Mouse (Mus musculus) kidney, postnatal 0 days (tissue): ENCODE measurements around the gene Rhcg. TPM values are rescaled to one million over a fixed set of nuclear protein-coding genes. Genes with fewer than 3 reads are reported as not detected.

Source experiments
- ATAC-seq: fragments of 200-750 bp; cut with Nextera tagmentation; replicated peaks from 2 replicates; pipeline ENCODE4 v1.8.0; 2017; ENCODE audit warnings: low read depth, moderate number of reproducible peaks, moderate TSS enrichment, moderate library complexity; ENCODE audit not compliant: low FRiP score
- DNase-seq: peaks from one replicate; pipeline ENCODE4 v3.0.0-alpha.2; 2016; ENCODE audit warnings: low spot score
- H3K27ac ChIP-seq: fragments of 300-500 bp; sonication (generic); 2 replicates; pipeline ENCODE4 v1.5.1; 2014; ENCODE audit warnings: mild to moderate bottlenecking
- H3K27me3 ChIP-seq: fragments of 300-500 bp; sonication (generic); 2 replicates; pipeline ENCODE4 v1.6.1; 2014; ENCODE audit warnings: low read length, mixed read lengths; ENCODE audit not compliant: insufficient read depth
- H3K36me3 ChIP-seq: fragments of 300-500 bp; sonication (generic); 2 replicates; pipeline ENCODE4 v1.6.1; 2014; ENCODE audit warnings: low read length, mixed read lengths; ENCODE audit not compliant: insufficient read depth
- H3K4me1 ChIP-seq: fragments of 300-500 bp; sonication (generic); replicated peaks from 2 replicates; pipeline ENCODE4 v1.6.1; 2014; ENCODE audit warnings: antibody characterized with exemption, low read length, mixed read lengths; ENCODE audit not compliant: insufficient read depth
- H3K4me2 ChIP-seq: fragments of 300-500 bp; sonication (generic); 2 replicates; pipeline ENCODE4 v1.6.1; 2014; ENCODE audit warnings: mild to moderate bottlenecking, low read length, moderate library complexity, mixed read lengths
- H3K4me3 ChIP-seq: fragments of 300-500 bp; sonication (generic); replicated peaks from 2 replicates; pipeline ENCODE4 v1.5.1; 2014; ENCODE audit warnings: low read depth, low read length
- H3K9ac ChIP-seq: fragments of 300-500 bp; sonication (generic); 2 replicates; pipeline ENCODE4 v1.6.1; 2014; ENCODE audit warnings: low read depth, low read length
- H3K9me3 ChIP-seq: fragments of 300-500 bp; sonication (generic); replicated peaks from 2 replicates; pipeline ENCODE4 v1.6.1; 2016; ENCODE audit warnings: low read length, inconsistent platforms, mixed read lengths
- CTCF ChIP-seq: IDR thresholded peaks from 2 replicates; pipeline ENCODE4 v1.5.1; 2016; ENCODE audit warnings: antibody characterized with exemption, low read depth, mild to moderate bottlenecking, moderate library complexity
- WGBS: fragments of 180-500 bp; shearing (Covaris S2); extraction: QIAGEN DNeasy Blood & Tissue Kit; methylation state at CpG from one replicate; pipeline ENCODE4 v1.1.7; 2014; 5-methylcytosine and 5-hydroxymethylcytosine counted together
- polyA plus RNA-seq: library from polyadenylated mRNA; unstranded; fragments of >200 nt; fragmentation: Nextera tagmentation; extraction: Ambion mirVana; gene quantifications from 2 replicates; pipeline ENCODE4 v1.2.1, GENCODE M21; 2015

Rhcg gene
- polyA plus RNA-seq = 117 and 135 TPM in 2 replicates

GRCm38 (mm10) chr7:79617418-79617817 is at the start of gene Rhcg:
Gene Rhcg (minus strand): TSS chr7:79617657.
- H3K27ac ChIP-seq = 0 out of 2 replicates have a peak within 1 kb of the TSS, but pooled peaks have one; percentile 13
- H3K4me3 ChIP-seq = peak within 1 kb of the TSS; percentile 26
- no peaks in the 10 kb centered on the region for H3K36me3 ChIP-seq
- no peak for TF ChIP-seq CTCF
- peak; percentile 32 for DNase-seq
- 7% methylated on average over 33 of the region's 33 CpGs for WGBS
- H3K9me3 ChIP-seq = no peaks in the 10 kb centered on the region
- H3K4me1 ChIP-seq = no peaks in the 10 kb centered on the region
- H3K4me2 ChIP-seq = peak within 1 kb of the TSS; percentile 43
- H3K9ac ChIP-seq = 0 out of 2 replicates have a peak within 1 kb of the TSS, but pooled peaks have one; percentile 37
- H3K27me3 ChIP-seq = peaks cover 24% of the 10 kb centered on the region; the same call in 1 of the 2 replicates
- no peak for ATAC-seq

- H3K9me3 ChIP-seq = no peaks in the 10 kb centered on the region
- no peak for DNase-seq
- H3K9ac ChIP-seq = no peak overlapping the region
- H3K4me2 ChIP-seq = no peak overlapping the region
- H3K4me1 ChIP-seq = no peaks in the 10 kb centered on the region
- H3K27me3 ChIP-seq = no peaks in the 10 kb centered on the region
- no peak for ATAC-seq
- H3K36me3 ChIP-seq = peaks cover 20% of the 10 kb centered on the region; the same call in 1 of the 2 replicates
- no peak overlapping the region for H3K27ac ChIP-seq
- TF ChIP-seq CTCF = peak; percentile 41; the same call in 1 of the 2 replicates
- no peak overlapping the region for H3K4me3 ChIP-seq
These were observed 49.2 kb upstream of the Rhcg start for GRCm38 (mm10) chr7:79666690-79667089.

- H3K4me1 ChIP-seq = peaks cover 3% of the 10 kb centered on the region; the same call in 1 of the 2 replicates
- ATAC-seq (no peak), DNase-seq (no peak)
- H3K27ac ChIP-seq = no peak overlapping the region
- TF ChIP-seq CTCF = no peak
- peak overlapping the region; percentile 88 for H3K4me3 ChIP-seq
- no peaks in the 10 kb centered on the region for H3K36me3 ChIP-seq
- no peaks in the 10 kb centered on the region for H3K9me3 ChIP-seq
- H3K4me2 ChIP-seq = peak overlapping the region; percentile 91
- H3K27me3 ChIP-seq = no peaks in the 10 kb centered on the region
- H3K9ac ChIP-seq = peak overlapping the region; percentile 55
- WGBS = 15% methylated on average over 5 of the region's 5 CpGs
These were observed 43.9 kb upstream of the Rhcg start for GRCm38 (mm10) chr7:79661253-79661890.

- peak; percentile 21 for ATAC-seq
These were observed 43.1 kb upstream of the Rhcg start for GRCm38 (mm10) chr7:79660291-79661150.

GRCm38 (mm10) chr7:79659578-79660290 is 42.3 kb upstream of the Rhcg start, which contains the start of gene Ticrr:
Gene Ticrr (plus strand): TSS chr7:79660196.
- H3K27ac ChIP-seq = 0 out of 2 replicates have a peak within 1 kb of the TSS, but pooled peaks have one; percentile 1

More at GRCm38 (mm10) chr7:79660291-79661150, 43.1 kb upstream of the Rhcg start:
- peak overlapping the region; percentile 55 for H3K9ac ChIP-seq
- H3K4me3 ChIP-seq = peak overlapping the region; percentile 88
- TF ChIP-seq CTCF = no peak
- peak; percentile 20 for DNase-seq
- H3K27ac ChIP-seq = 0 out of 2 replicates have a peak overlapping the region, but pooled peaks have one; percentile 1
- no peaks in the 10 kb centered on the region for H3K9me3 ChIP-seq
- H3K4me2 ChIP-seq = peak overlapping the region; percentile 91
- H3K27me3 ChIP-seq = no peaks in the 10 kb centered on the region
- H3K4me1 ChIP-seq = peaks cover 3% of the 10 kb centered on the region; the same call in 1 of the 2 replicates
- H3K36me3 ChIP-seq = no peaks in the 10 kb centered on the region
- under 1% methylated on average over 72 of the region's 73 CpGs for WGBS

More at GRCm38 (mm10) chr7:79659578-79660290, 42.3 kb upstream of the Rhcg start, which contains the start of gene Ticrr:
- peak; percentile 100 for ATAC-seq
- Histone ChIP-seq H3K4me2 (peak within 1 kb of the TSS; percentile 91), H3K9ac (peak within 1 kb of the TSS; percentile 55), H3K9me3 (no peaks in the 10 kb centered on the region), H3K27me3 (no peaks in the 10 kb centered on the region), H3K4me3 (peak within 1 kb of the TSS; percentile 88), H3K4me1 (peaks cover 3% of the 10 kb centered on the region; the same call in 1 of the 2 replicates), H3K36me3 (no peaks in the 10 kb centered on the region)
- peak; percentile 100 for DNase-seq
- no peak for TF ChIP-seq CTCF
- WGBS = under 1% methylated on average over 39 of the region's 39 CpGs
